Mouse (Mus musculus) small intestine, adult 10 weeks (tissue): ENCODE measurements around the gene Tsg101. TPM values are rescaled to one million over a fixed set of nuclear protein-coding genes. Genes with fewer than 3 reads are reported as not detected.

Experiments
- polyA plus RNA-seq: library from polyadenylated mRNA; stranded (reverse); fragments of 350-450 nt; fragmentation: Illumina TruSeq; extraction: RNeasy Lipid Tissue Mini Kit (QIAGEN cat#74804); gene quantifications from one replicate; pipeline ENCODE4 v1.2.3, GENCODE M21; 2014; ENCODE audit warnings: low replicate concordance

Gene Tsg101
- 369 TPM for polyA plus RNA-seq

GRCm38 (mm10) chr7:46919551-46920176 is at the start of gene Tsg101:
Gene Tsg101 (minus strand): TSS chr7:46919969.

GRCm38 (mm10) chr7:46957831-46958691 is 38.3 kb upstream of the Tsg101 start, which contains the start of gene Uevld:
Gene Uevld (minus strand): TSS chr7:46958527.

GRCm38 (mm10) chr7:46860996-46861395 is 58.8 kb downstream of the Tsg101 start, which contains the start of gene Ldhc:
Gene Ldhc (plus strand): TSS chr7:46861203.

GRCm38 (mm10) chr7:46840787-46841525 is 78.8 kb downstream of the Tsg101 start, which contains the start of gene Ldha:
Gene Ldha (plus strand): TSS chr7:46841475.

Other genes starting within 250 kb of the Tsg101 start
- gene Tph1, start 247.4 kb downstream of the Tsg101 start, polyA plus RNA-seq, result 26.2 TPM
- gene Saal1, start 209.3 kb downstream of the Tsg101 start, polyA plus RNA-seq, result 2.5 TPM
- not detected for gene Saa3, start 204.3 kb downstream of the Tsg101 start, polyA plus RNA-seq
- not detected for gene Saa4, start 187.4 kb downstream of the Tsg101 start, polyA plus RNA-seq
- gene Saa1, start 177.0 kb downstream of the Tsg101 start, polyA plus RNA-seq, result not detected
- not detected for gene Saa2, start 168.2 kb downstream of the Tsg101 start, polyA plus RNA-seq
- gene Hps5, start 123.9 kb downstream of the Tsg101 start, polyA plus RNA-seq, result 56.1 TPM
- gene Gtf2h1, start 123.9 kb downstream of the Tsg101 start, polyA plus RNA-seq, result 95.5 TPM
- 549 TPM for gene Ldha, start 78.5 kb downstream of the Tsg101 start, polyA plus RNA-seq
- 0.59 TPM for gene Ldhc, start 58.8 kb downstream of the Tsg101 start, polyA plus RNA-seq
- 26.0 TPM for gene Uevld, start 38.6 kb upstream of the Tsg101 start, polyA plus RNA-seq
- not detected for gene Gm9999, start 63.6 kb upstream of the Tsg101 start, polyA plus RNA-seq
- gene Spty2d1, start 88.4 kb upstream of the Tsg101 start, polyA plus RNA-seq, result 39.5 TPM
- gene Tmem86a, start 130.6 kb upstream of the Tsg101 start, polyA plus RNA-seq, result 3.6 TPM
- gene Ptpn5, start 213.7 kb upstream of the Tsg101 start, polyA plus RNA-seq, result 0.26 TPM